Mouse (Mus musculus) hindbrain, embryonic 11.5 days (tissue): Measurements from ENCODE around the gene Nyap1. TPM values are rescaled to one million over a fixed set of nuclear protein-coding genes. Genes with fewer than 3 reads are reported as not detected.

Source experiments
- ATAC-seq: fragments of 200-750 bp; cut with Nextera tagmentation; 2 replicates; pipeline ENCODE4 v1.8.0; 2017; ENCODE audit warnings: mild to moderate bottlenecking, moderate TSS enrichment, moderate library complexity; ENCODE audit not compliant: low FRiP score
- DNase-seq: peaks from one replicate; pipeline ENCODE4 v3.0.0-alpha.2; 2015; ENCODE audit warnings: low spot score
- H3K27ac ChIP-seq: fragments of 300-500 bp; sonication (generic); 2 replicates; pipeline ENCODE4 v1.5.1; 2014; ENCODE audit warnings: mild to moderate bottlenecking, low read depth, low read length
- H3K27me3 ChIP-seq: fragments of 300-500 bp; sonication (generic); 2 replicates; pipeline ENCODE4 v1.6.1; 2014; ENCODE audit warnings: mild to moderate bottlenecking, low read length, moderate library complexity, mixed read lengths; ENCODE audit not compliant: control insufficient read depth, insufficient read depth
- H3K36me3 ChIP-seq: fragments of 300-500 bp; sonication (generic); 2 replicates; pipeline ENCODE4 v1.6.1; 2014; ENCODE audit warnings: mild to moderate bottlenecking, low read length, moderate library complexity, mixed read lengths; ENCODE audit not compliant: control insufficient read depth, insufficient read depth
- H3K4me1 ChIP-seq: fragments of 300-500 bp; sonication (generic); replicated peaks from 2 replicates; pipeline ENCODE4 v1.6.1; 2014; ENCODE audit warnings: low read length, mixed read lengths; ENCODE audit not compliant: control insufficient read depth, insufficient read depth
- H3K4me2 ChIP-seq: fragments of 300-500 bp; sonication (generic); replicated peaks from 2 replicates; pipeline ENCODE4 v1.6.1; 2014; ENCODE audit warnings: mild to moderate bottlenecking, low read depth, low read length
- H3K4me3 ChIP-seq: fragments of 300-500 bp; sonication (generic); 2 replicates; pipeline ENCODE4 v1.5.1; 2014; ENCODE audit warnings: low read depth, low read length
- H3K9ac ChIP-seq: fragments of 300-500 bp; sonication (generic); 2 replicates; pipeline ENCODE4 v1.6.1; 2014; ENCODE audit warnings: low read depth, low read length
- H3K9me3 ChIP-seq: fragments of 300-500 bp; sonication (generic); 2 replicates; pipeline ENCODE4 v1.6.1; 2016; ENCODE audit warnings: low read length; ENCODE audit not compliant: control insufficient read depth
- WGBS: fragments of 180-500 bp; shearing (Covaris S2); extraction: QIAGEN DNeasy Blood & Tissue Kit; methylation state at CpG from one replicate; pipeline ENCODE4 v1.1.7; 2014; 5-methylcytosine and 5-hydroxymethylcytosine counted together
- polyA plus RNA-seq: library from polyadenylated mRNA; unstranded; fragments of >200 nt; fragmentation: Nextera tagmentation; extraction: Ambion mirVana; gene quantifications from 2 replicates; pipeline ENCODE4 v1.2.1, GENCODE M21; 2014

Gene Nyap1
- polyA plus RNA-seq, 1 experiment from 2014 or later: 2.9 TPM

DNA sequence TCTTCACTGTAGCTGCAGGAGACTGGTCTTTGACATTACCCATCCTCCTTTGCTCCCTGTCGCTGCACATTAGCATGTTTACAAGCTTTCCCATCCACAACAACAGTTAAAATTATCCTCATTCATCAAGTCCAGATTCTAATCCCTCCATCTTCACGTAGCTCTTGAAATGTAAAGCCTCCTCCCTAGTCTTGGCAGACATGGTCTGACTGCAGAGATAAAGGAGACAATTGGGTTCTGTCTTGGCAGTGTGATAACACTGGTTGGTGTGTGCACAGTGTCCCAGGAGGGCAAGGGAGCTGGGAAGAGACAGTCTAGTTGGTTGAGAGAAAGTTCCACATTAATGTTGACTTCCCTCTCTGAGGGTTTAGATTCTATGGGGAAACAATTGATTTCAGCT lies 41.6 kb downstream of the Nyap1 start:
- WGBS: 67% methylated on average over 2 of the region's 2 CpGs
- H3K4me2 ChIP-seq: no peak overlapping the region

DNA sequence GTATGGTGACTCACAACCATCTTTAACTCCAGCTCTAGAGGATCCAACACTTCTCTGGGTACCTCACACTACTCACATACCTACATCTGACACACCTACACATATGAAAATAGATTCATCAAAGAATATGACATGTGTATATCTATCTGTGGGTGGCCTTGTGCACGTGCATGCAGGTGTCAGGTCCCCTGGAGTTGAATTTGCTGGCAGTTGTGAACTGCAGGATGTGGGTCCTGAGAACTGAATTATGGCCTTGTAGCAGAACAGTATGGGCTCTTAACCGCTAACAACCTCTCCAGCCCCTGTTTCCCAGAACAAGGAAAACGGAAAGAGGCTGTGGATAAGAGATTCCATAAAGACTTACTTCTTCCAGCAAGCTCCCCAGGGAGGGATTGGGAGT lies 42.3 kb downstream of the Nyap1 start:
- 77% methylated on average over 3 of the region's 3 CpGs for WGBS
- H3K9me3 ChIP-seq: no peaks in the 10 kb centered on the region
- 0 out of 2 replicates have a peak, but pooled peaks cover 2% of the 10 kb centered on the region for H3K36me3 ChIP-seq
- H3K9ac ChIP-seq: no peak overlapping the region
- no peak for DNase-seq
- ATAC-seq: no peak
- H3K4me1 ChIP-seq: no peaks in the 10 kb centered on the region
- no peak overlapping the region for H3K27ac ChIP-seq
- H3K4me2 ChIP-seq: no peak overlapping the region
- no peaks in the 10 kb centered on the region for H3K27me3 ChIP-seq
- H3K4me3 ChIP-seq: no peak overlapping the region

More for the DNA sequence above, 41.6 kb downstream of the Nyap1 start:
- ATAC-seq (no peak), DNase-seq (no peak)
- Histone ChIP-seq H3K27me3 (no peaks in the 10 kb centered on the region), H3K9me3 (no peaks in the 10 kb centered on the region), H3K4me3 (no peak overlapping the region), H3K9ac (no peak overlapping the region), H3K4me1 (no peaks in the 10 kb centered on the region), H3K27ac (no peak overlapping the region), H3K36me3 (0 out of 2 replicates have a peak, but pooled peaks cover 2% of the 10 kb centered on the region)

- Histone ChIP-seq H3K4me3 (no peak overlapping the region), H3K36me3 (0 out of 2 replicates have a peak, but pooled peaks cover 2% of the 10 kb centered on the region), H3K27ac (no peak overlapping the region), H3K9ac (no peak overlapping the region), H3K9me3 (no peaks in the 10 kb centered on the region), H3K4me2 (no peak overlapping the region), H3K4me1 (no peaks in the 10 kb centered on the region), H3K27me3 (no peaks in the 10 kb centered on the region)
- ATAC-seq (no peak), DNase-seq (no peak)
- WGBS: 91% methylated on average over 4 of the region's 4 CpGs
These were observed 45.5 kb downstream of the Nyap1 start for GRCm38 (mm10) chr5:137695930-137696329.

GRCm38 (mm10) chr5:137694796-137695195 lies 46.6 kb downstream of the Nyap1 start:
- ATAC-seq: no peak
- 62% methylated on average over 3 of the region's 3 CpGs for WGBS

GRCm38 (mm10) chr5:137691881-137692280 lies 49.5 kb downstream of the Nyap1 start:
- Histone ChIP-seq H3K4me1 (no peaks in the 10 kb centered on the region), H3K4me3 (no peak overlapping the region), H3K27ac (no peak overlapping the region), H3K27me3 (no peaks in the 10 kb centered on the region), H3K9ac (no peak overlapping the region), H3K36me3 (no peaks in the 10 kb centered on the region), H3K4me2 (no peak overlapping the region), H3K9me3 (no peaks in the 10 kb centered on the region)
- DNase-seq (no peak), ATAC-seq (no peak)
- WGBS: 74% methylated on average over 1 of the region's 1 CpGs

More at GRCm38 (mm10) chr5:137694796-137695195, 46.6 kb downstream of the Nyap1 start:
- Histone ChIP-seq H3K27ac (no peak overlapping the region), H3K4me3 (no peak overlapping the region), H3K9ac (no peak overlapping the region), H3K36me3 (0 out of 2 replicates have a peak, but pooled peaks cover 1% of the 10 kb centered on the region), H3K4me2 (no peak overlapping the region), H3K27me3 (no peaks in the 10 kb centered on the region), H3K4me1 (no peaks in the 10 kb centered on the region), H3K9me3 (no peaks in the 10 kb centered on the region)
- no peak for DNase-seq

DNA sequence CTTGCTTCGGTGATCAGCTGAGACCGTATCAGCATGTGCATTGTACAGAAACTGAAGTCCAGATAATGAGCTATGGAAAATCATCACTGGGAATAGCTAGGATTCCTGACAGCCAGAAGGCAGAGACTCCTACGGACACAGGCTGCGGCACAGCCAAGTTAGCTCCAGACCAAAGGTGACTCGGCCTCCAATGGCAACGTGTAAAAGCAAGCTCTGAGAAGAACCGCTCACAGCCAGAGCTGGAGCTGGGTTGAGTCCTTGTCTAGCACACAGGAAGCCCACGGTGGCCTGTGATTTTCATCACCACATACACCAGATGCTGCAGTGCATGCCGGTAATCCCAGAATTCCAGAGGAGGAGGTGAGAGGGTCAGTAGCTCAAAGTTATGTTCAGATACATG lies 50.9 kb downstream of the Nyap1 start:
- Histone ChIP-seq H3K9ac (no peak overlapping the region), H3K27ac (no peak overlapping the region), H3K4me2 (no peak overlapping the region), H3K9me3 (no peaks in the 10 kb centered on the region), H3K27me3 (no peaks in the 10 kb centered on the region), H3K36me3 (no peaks in the 10 kb centered on the region), H3K4me3 (no peak overlapping the region), H3K4me1 (no peaks in the 10 kb centered on the region)
- ATAC-seq: no peak
- DNase-seq: no peak
- WGBS: 70% methylated on average over 9 of the region's 9 CpGs

DNA sequence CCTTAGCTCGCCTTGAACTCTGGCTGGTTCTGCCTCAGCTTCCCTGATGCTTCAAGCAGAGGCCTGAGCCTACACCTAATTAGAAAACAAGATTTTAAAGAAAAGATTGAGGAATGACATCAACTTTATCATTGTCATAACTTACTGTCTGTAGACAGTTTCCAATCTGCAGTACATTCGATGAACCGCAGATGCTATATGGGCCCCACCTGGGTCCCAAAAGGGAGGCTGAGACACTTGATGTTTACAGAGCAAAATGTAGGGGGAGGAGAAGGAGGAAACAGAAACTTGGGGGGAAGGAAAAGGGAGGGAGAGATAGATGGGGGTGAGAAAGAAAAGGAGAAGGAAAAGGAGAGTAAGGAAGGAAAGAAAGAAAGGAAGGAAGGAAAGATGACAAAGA lies 51.4 kb downstream of the Nyap1 start:
- Histone ChIP-seq H3K4me2 (no peak overlapping the region), H3K27ac (no peak overlapping the region), H3K4me3 (no peak overlapping the region), H3K4me1 (no peaks in the 10 kb centered on the region), H3K27me3 (no peaks in the 10 kb centered on the region), H3K36me3 (no peaks in the 10 kb centered on the region), H3K9me3 (no peaks in the 10 kb centered on the region), H3K9ac (no peak overlapping the region)
- no peak for ATAC-seq
- no peak for DNase-seq
- WGBS: 89% methylated on average over 3 of the region's 3 CpGs

DNA sequence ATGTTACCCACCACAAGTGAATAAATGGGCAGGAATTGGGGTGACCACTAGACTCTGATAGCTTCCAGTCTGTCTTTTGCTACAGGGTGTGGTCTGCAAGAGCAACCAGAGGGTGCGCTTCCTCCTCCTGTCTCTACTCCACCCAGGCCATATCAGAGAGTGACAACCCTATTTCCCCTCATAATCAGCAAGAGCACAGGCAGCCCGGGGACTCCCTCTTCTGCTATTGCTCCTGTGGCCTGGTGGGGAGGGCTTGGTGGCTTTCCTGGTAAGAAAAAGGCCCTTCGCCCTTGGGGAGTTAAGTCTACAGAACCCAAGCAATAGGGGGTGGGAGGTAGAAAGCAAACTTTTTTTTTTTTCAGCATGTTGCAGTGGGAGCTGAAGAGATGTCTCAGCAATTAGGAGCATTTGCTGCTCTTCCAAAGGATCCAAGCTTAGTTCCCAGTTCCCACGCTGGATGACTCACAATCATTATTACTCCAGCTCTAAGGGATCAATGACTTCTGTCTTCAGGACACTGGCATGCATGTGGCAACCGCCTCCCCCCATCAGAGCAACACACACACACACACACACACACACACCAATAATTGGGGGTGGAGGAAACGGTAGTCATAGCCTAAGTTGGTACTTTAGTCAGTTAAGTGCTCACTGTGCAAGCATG lies 55.1 kb downstream of the Nyap1 start:
- no peak overlapping the region for H3K4me2 ChIP-seq
- no peaks in the 10 kb centered on the region for H3K4me1 ChIP-seq
- no peak for ATAC-seq
- H3K27ac ChIP-seq: no peak overlapping the region
- H3K27me3 ChIP-seq: no peaks in the 10 kb centered on the region
- H3K9me3 ChIP-seq: no peaks in the 10 kb centered on the region
- no peak overlapping the region for H3K4me3 ChIP-seq
- no peak overlapping the region for H3K9ac ChIP-seq
- DNase-seq: no peak
- WGBS: 84% methylated on average over 6 of the region's 6 CpGs
- H3K36me3 ChIP-seq: no peaks in the 10 kb centered on the region

DNA sequence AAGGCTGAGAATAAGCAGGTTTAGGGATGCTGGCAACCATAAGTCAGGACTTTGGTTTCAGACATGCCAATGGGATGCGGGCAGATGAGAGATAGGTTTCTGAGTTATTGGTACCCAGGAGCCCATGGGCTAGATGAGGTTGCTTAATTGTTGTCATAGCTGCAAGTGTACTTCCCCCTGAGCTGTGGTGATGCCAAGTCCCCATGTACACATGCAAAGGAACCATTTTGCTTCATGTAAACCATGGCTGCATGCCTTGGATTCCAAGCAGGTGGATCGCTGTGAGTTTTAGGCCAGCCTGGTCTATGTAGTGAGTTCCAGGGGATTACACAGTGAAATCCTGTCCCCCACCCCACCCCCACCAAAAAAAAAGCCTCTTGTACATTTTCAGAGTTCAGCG lies 55.8 kb downstream of the Nyap1 start:
- H3K27ac ChIP-seq: no peak overlapping the region
- H3K9ac ChIP-seq: no peak overlapping the region
- 95% methylated on average over 3 of the region's 3 CpGs for WGBS
- H3K4me1 ChIP-seq: no peaks in the 10 kb centered on the region
- H3K27me3 ChIP-seq: no peaks in the 10 kb centered on the region
- H3K4me2 ChIP-seq: no peak overlapping the region
- DNase-seq: no peak
- H3K4me3 ChIP-seq: no peak overlapping the region
- H3K36me3 ChIP-seq: no peaks in the 10 kb centered on the region
- ATAC-seq: no peak
- no peaks in the 10 kb centered on the region for H3K9me3 ChIP-seq
